Mouse (Mus musculus) megakaryocyte, embryonic 14.5 days (primary cell): ENCODE measurements around the gene Cenpu. TPM values are rescaled to one million over a fixed set of nuclear protein-coding genes. Genes with fewer than 3 reads are reported as not detected.

Experiments used
- H3K27me3 ChIP-seq: replicated peaks from 2 replicates; pipeline ENCODE3; 2012; ENCODE audit warnings: inconsistent platforms
- H3K36me3 ChIP-seq: replicated peaks from 2 replicates; pipeline ENCODE3; 2012; ENCODE audit warnings: low read length, inconsistent platforms, mixed read lengths
- H3K4me1 ChIP-seq: 2 replicates; pipeline ENCODE4 v1.6.1; 2012; ENCODE audit warnings: inconsistent platforms
- H3K4me3 ChIP-seq: replicated peaks from 2 replicates; pipeline ENCODE3; 2012; ENCODE audit warnings: moderate library complexity, mild to moderate bottlenecking, inconsistent platforms
- H3K9me3 ChIP-seq: 2 replicates; pipeline ENCODE4 v1.6.1; 2012; ENCODE audit warnings: inconsistent platforms
- FLI1 ChIP-seq: IDR thresholded peaks from 2 replicates; pipeline ENCODE4 v1.6.1; 2012; ENCODE audit warnings: low read length, inconsistent platforms, mixed read lengths
- GATA1 ChIP-seq: IDR thresholded peaks from 3 replicates; pipeline ENCODE4 v1.6.1; 2012; ENCODE audit warnings: mixed read lengths, low read length, inconsistent platforms, borderline replicate concordance
- polyA plus RNA-seq: library from polyadenylated mRNA; stranded (reverse); fragments of >175 nt; gene quantifications from 2 replicates; pipeline ENCODE4 v1.2.3, GENCODE M21; 2012; ENCODE audit warnings: low replicate concordance; ENCODE audit not compliant: insufficient read depth

The Cenpu gene
- polyA plus RNA-seq, 1 experiment, result 6.3 TPM

- H3K4me1 ChIP-seq, result peaks cover 27% of the 10 kb centered on the region
- H3K27me3 ChIP-seq, result no peaks in the 10 kb centered on the region
- H3K9me3 ChIP-seq, result no peaks in the 10 kb centered on the region
- no peak for TF ChIP-seq FLI1
- TF ChIP-seq GATA1, result no peak
- no peak overlapping the region for H3K4me3 ChIP-seq
- H3K36me3 ChIP-seq, result peaks cover 59% of the 10 kb centered on the region
Measured at GRCm38 (mm10) chr8:46611557-46611956, 59.7 kb downstream of the Cenpu start.

GRCm38 (mm10) chr8:46612913-46613312 is 61.1 kb downstream of the Cenpu start:
- peaks cover 29% of the 10 kb centered on the region for H3K4me1 ChIP-seq
- TF ChIP-seq GATA1 (no peak), FLI1 (no peak)

GRCm38 (mm10) chr8:46613377-46613776 is 61.5 kb downstream of the Cenpu start:
- peaks cover 43% of the 10 kb centered on the region for H3K36me3 ChIP-seq
- H3K27me3 ChIP-seq, result no peaks in the 10 kb centered on the region
- peaks cover 29% of the 10 kb centered on the region for H3K4me1 ChIP-seq
- H3K4me3 ChIP-seq, result peak overlapping the region; percentile 78
- TF ChIP-seq GATA1 (no peak), FLI1 (no peak)
- no peaks in the 10 kb centered on the region for H3K9me3 ChIP-seq

More at GRCm38 (mm10) chr8:46612913-46613312, 61.1 kb downstream of the Cenpu start:
- H3K9me3 ChIP-seq, result no peaks in the 10 kb centered on the region
- no peaks in the 10 kb centered on the region for H3K27me3 ChIP-seq
- peaks cover 47% of the 10 kb centered on the region for H3K36me3 ChIP-seq
- no peak overlapping the region for H3K4me3 ChIP-seq

- Histone ChIP-seq H3K9me3 (no peaks in the 10 kb centered on the region), H3K36me3 (peaks cover 18% of the 10 kb centered on the region), H3K27me3 (no peaks in the 10 kb centered on the region), H3K4me1 (peaks cover 44% of the 10 kb centered on the region), H3K4me3 (peak overlapping the region; percentile 64)
- TF ChIP-seq FLI1 (no peak), GATA1 (no peak)
Measured at GRCm38 (mm10) chr8:46615936-46616335, 64.1 kb downstream of the Cenpu start.

- Histone ChIP-seq H3K36me3 (peaks cover 11% of the 10 kb centered on the region), H3K4me1 (peaks cover 43% of the 10 kb centered on the region), H3K9me3 (no peaks in the 10 kb centered on the region), H3K4me3 (peak within 1 kb of the TSS; percentile 96), H3K27me3 (no peaks in the 10 kb centered on the region)
- TF ChIP-seq FLI1, result no peak
Measured at GRCm38 (mm10) chr8:46616879-46617689, 65.3 kb downstream of the Cenpu start, which contains the start of the genes Primpol and Casp3. TSS of gene Primpol (minus strand) at chr8:46617212. TSS of gene Casp3 (plus strand) at chr8:46617291.

GRCm38 (mm10) chr8:46617690-46618620 is 66.1 kb downstream of the Cenpu start:
- TF ChIP-seq FLI1 (no peak), GATA1 (no peak)
- Histone ChIP-seq H3K4me1 (peaks cover 46% of the 10 kb centered on the region), H3K9me3 (no peaks in the 10 kb centered on the region)

GRCm38 (mm10) chr8:46618639-46619320 is 67.0 kb downstream of the Cenpu start:
- Histone ChIP-seq H3K4me1 (peaks cover 41% of the 10 kb centered on the region), H3K9me3 (no peaks in the 10 kb centered on the region), H3K36me3 (peaks cover 12% of the 10 kb centered on the region), H3K27me3 (no peaks in the 10 kb centered on the region), H3K4me3 (peak overlapping the region; percentile 96)
- TF ChIP-seq FLI1 (no peak), GATA1 (no peak)

More at GRCm38 (mm10) chr8:46617690-46618620, 66.1 kb downstream of the Cenpu start:
- Histone ChIP-seq H3K4me3 (peak overlapping the region; percentile 96), H3K27me3 (no peaks in the 10 kb centered on the region), H3K36me3 (peaks cover 16% of the 10 kb centered on the region)

- no peaks in the 10 kb centered on the region for H3K27me3 ChIP-seq
- H3K9me3 ChIP-seq, result no peaks in the 10 kb centered on the region
- TF ChIP-seq FLI1 (no peak), GATA1 (no peak)
- H3K36me3 ChIP-seq, result peaks cover 27% of the 10 kb centered on the region
- H3K4me1 ChIP-seq, result peaks cover 67% of the 10 kb centered on the region
- no peak overlapping the region for H3K4me3 ChIP-seq
Measured at GRCm38 (mm10) chr8:46622446-46623270, 70.8 kb downstream of the Cenpu start.

- Histone ChIP-seq H3K36me3 (peaks cover 52% of the 10 kb centered on the region), H3K27me3 (no peaks in the 10 kb centered on the region), H3K4me3 (peak overlapping the region; percentile 70), H3K9me3 (no peaks in the 10 kb centered on the region), H3K4me1 (peaks cover 78% of the 10 kb centered on the region)
- TF ChIP-seq FLI1 (no peak), GATA1 (no peak)
Measured at GRCm38 (mm10) chr8:46625166-46625565, 73.3 kb downstream of the Cenpu start.
